Mouse (Mus musculus) retina, postnatal 7 days (tissue): ENCODE measurements around the gene Ccdc60.

Source experiments
- DNase-seq: peaks from one replicate; pipeline ENCODE4 v3.0.0-alpha.2; 2012; ENCODE audit warnings: low read depth, low spot score

The Ccdc60 gene

DNA sequence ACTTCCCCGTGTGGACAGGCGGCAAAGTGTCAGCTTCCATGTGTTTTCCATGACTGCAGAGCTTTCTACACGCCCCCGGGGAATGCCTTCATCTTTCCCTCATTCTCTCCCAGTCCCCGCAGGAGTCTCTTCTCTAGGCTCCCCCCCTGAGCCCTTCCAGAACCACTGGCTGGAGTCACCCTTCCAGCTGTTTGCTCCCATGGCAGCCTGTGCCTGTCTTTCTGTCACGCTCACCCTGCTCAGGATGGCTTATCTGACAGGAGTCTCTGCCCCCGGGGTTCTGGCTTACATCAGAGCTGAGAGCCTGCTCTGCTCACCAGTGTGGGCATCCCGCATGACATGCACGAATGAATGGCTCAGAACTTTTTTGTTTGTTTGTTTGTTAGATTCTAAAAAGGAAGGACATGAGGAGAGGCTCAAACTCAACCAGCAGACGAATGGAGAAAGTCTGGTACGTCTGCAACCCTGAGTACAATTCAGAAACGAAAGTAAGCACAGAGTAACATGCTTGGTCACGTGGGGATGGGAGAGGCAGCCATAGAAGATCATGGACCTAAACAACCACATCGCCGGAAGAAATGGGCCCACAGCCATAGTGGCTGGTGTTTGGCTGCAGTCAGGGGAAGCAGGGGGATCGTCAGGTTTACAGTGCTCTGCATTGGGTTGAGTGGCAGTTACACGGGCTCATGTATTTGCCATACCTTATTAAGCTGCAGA lies 17.1 kb downstream of the Ccdc60 start:
- no peak for DNase-seq

DNA sequence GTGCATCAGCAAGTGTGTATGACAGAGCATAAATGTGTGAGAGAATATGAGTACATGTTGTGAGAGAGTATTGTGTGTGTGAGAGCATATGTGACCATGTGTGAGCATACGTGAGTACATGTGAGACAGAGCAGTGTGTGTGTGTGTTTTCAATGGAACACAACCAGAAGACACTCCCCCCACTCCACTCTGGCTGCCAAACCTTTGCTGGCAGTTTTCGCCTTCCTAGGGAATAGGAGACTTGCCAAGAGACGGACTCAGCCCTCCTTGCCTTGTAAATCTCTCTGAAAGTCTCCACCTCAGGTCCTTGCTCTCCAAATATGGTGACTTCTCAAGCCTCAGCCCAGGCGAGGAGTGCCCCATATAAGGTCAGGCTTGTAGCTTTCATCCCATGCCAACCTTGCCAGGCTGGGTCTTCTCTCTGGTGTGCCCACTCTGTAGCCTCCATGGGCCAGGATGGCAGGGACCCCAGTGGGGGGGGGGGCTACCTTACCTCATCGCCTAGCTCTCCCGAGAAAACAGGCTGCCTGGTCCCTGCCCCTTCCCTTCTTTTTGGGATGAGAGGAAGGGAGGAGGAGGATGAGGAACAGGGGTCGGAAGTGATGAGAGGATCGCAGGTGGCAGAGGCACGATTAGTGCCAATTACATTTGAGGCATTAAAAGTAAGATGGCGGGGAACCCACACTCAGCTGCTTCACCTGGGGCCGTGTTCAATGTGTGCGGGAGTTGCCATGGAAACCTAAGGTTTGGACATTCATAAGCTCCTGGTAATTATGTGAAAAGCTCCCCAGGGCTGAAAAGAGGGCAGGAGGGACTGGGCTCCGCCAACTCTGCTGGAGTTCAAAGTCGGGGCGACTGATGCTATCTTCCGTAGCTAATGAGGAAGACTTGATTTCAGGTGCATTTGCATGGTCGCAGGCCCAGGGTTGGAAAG lies 19.3 kb downstream of the Ccdc60 start:
- DNase-seq, result no peak

DNA sequence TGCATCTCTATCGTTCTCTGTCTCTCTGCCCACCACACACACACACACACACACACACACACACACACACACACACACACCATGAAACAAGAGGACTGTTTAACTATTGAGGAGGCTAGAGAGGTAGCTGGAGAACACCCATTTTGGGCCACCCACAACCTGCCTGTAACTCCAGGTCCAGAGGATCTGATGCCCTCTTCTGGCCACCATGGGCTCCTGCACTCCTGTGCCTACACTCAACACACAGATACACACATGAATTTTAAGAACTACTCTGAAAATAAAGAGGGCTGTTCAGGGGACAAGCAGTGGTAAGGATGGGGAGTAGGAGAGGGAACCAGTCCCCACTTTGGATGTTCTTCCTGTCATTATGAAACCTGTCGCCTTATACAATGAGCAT lies 26.1 kb downstream of the Ccdc60 start:
- DNase-seq, result no peak

DNA sequence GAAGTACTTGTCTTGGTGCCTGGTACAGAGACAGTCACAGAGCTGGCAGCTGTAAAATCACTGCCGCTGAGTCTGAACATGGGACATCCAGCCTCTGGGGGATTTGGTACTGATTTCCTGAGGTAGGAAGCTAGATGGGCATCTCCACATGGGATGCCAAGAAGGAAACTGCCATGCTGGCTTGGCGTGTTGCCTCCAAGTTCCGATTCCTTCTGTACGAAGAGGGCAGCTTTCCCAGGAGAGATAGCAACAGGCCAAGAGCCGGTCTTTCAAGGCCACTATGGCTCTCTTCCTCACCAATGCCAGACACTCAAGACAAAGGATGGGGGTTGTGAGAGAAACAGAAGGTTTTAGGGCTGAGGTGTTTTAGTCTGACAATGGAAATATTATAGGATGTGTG lies 26.8 kb downstream of the Ccdc60 start:
- DNase-seq, result no peak

DNA sequence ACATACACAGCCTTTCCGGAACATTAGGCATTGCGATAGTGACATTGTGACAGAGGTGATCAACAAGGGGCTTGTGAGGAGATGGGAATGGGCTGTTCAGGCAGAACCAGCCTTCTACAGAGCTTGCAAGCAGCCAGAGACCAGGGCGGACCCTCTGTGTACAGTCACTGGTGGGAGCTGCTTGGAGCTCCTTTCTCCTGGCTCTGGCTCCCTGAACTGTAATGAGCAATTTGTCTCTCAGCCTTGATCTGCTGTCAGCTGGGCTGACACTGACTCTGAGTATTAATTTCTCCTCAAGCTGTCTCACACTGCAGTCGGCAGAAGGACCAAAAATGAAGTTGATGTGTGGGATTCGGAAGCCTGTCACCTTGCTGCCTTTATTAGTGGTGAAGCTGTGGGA lies 28.4 kb downstream of the Ccdc60 start:
- no peak for DNase-seq

DNA sequence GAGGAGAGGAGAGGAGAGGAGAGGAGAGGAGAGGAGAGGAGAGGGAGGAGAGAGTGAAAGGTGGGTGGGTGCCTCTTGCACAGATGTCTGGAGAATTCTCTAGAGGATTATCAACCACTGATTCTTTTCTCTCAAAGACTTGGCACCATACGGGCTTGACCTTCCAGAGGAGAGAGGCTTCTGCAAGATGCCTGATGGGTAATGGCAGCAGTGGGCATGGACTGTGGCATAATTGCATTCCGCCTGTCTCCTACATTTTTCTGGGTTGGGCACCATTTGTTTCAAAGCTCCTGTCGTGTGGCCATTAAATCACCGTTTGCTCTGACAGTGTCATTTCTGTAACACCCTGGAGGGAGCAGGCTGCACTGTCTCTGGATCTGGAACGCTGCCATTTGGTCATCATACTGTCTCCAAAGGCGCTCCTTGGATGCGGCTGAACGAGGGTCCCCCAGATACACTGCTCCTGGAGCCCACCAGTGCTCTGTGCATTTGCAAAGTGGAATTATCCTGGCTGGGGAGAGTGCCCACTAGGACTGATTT lies 30.4 kb downstream of the Ccdc60 start:
- DNase-seq, result no peak

DNA sequence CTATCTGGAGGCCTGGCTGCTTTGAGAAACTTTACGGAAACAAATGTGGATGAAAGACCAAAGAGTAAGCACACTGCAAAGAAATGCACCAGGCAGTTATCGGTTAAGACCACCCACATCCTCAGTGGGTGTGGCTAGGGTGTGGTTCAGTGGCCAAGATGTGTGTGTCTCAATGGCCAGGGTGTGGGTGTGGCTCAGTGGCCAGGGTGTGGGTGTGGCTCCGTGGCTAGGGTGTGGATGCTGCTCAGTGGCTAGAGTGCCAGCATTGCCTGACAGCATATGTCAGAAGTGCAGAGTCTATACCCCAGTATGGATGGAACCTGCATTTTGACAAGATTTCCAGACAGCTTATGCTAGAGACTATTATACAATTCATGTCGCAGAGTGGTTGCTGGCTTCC lies 34.9 kb downstream of the Ccdc60 start:
- no peak for DNase-seq

DNA sequence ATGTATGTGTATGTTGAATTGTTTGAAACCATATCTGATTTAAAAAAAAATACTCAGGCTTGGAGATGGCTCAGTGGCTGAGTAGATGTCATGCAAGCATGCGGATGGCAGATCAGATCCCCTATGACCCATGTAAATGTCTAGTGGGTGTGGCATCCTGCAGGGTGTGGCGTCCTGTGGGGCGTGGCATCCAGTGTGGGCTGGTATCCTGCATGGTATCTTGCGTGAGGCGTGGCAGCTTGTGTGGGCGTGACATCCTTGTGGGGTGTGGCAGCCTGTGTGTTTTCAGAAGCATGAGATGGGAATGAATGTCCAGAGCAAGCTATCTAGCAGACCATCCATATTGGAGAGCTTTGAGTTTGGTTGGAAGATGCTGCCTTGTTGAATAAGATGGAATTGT lies 36.6 kb downstream of the Ccdc60 start:
- DNase-seq, result no peak

DNA sequence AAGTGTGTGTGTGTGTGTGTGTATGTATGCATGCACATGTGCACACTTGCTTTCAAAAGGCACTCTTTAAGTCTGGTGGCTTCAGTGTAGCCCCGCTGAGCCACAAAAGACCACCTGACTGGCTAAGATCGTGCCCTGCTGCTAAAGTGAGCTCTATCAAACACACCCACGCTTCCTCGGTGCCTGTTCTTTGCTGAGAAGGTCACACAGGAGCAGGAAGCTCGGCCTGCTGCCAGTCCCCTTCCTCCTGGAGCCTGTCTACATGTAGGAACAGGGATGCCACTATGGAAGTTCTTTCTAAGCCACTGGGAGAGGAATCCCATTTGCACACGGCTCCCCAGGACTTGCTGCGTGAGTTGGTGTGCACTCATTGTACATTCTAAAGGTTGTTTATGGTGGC lies 42.1 kb downstream of the Ccdc60 start:
- no peak for DNase-seq

DNA sequence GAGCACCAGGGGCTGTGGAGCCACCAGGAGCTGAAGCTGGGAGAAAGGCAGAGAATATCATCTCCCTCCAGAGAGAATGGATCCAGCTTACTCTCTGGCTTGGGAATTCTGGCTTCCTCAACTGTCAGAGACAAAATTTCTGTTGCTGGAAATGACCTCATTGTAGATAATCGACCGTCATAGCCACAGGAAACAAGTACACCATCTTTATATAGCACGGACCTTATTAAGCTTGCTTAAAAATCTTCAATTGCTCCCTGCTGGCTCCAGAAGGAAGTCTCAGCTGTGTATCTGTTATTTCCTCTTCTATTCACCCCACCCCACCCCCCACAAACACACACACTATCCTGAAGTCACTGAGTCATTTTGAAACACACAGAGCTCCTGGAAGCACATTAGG lies 44.3 kb downstream of the Ccdc60 start:
- DNase-seq, result no peak

DNA sequence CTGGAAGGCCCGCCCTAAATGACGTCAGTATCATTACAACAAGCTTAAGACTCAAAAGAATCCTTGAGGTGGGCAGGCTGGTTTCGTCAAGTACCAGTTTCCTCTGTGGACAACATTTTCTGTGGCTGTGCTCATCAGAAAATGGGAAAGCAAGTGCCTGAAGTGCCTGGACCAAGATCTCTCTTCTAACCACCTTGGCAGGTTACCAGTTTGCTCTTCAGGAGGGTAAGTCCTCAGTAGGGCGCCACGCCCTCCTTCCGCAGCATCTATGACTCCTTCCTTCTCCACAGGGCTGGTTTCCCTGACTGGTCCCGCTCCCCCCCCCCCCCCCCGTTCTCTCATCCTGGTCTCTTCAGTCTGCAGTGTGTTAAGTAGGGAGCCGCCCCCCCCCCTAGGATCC lies 45.2 kb downstream of the Ccdc60 start:
- no peak for DNase-seq

DNA sequence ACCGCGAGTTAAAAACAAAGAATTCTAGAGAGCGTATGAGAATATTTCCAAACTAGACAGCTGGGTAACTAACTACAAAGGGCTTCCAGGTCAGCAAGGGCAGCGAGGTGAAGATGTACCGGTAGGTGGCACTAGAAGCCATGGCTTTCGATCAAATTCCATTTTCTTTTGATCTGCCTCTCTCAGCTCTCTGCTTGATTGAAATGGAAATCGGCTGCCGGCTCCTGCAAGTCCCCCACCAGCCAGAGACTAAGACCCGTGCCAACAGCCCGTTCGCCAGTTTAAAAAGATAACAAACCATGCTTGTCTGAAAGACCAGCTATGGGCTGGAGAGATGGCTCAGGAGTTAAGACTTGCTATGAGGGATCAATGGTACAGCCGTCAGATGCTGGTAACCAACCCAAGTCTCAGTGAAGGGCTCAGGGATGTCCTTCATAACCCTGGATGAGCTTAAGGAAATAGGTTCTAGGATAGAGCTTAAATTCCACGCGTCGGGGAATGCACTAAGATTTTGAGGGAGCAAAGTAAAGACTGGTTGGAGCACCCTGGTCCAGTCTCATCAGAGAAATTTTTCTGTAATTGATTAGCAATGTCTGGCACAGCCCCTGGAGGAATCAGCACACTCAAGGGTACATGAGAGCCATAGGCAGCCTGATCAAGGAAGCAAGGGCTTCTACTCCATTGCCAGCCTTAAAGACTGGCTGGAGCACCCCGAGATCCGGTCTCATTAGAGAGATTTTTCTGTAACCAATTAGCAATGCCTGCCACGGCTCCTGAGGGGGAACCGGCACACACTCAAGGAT lies 56.7 kb downstream of the Ccdc60 start:
- peak; percentile 68 for DNase-seq

DNA sequence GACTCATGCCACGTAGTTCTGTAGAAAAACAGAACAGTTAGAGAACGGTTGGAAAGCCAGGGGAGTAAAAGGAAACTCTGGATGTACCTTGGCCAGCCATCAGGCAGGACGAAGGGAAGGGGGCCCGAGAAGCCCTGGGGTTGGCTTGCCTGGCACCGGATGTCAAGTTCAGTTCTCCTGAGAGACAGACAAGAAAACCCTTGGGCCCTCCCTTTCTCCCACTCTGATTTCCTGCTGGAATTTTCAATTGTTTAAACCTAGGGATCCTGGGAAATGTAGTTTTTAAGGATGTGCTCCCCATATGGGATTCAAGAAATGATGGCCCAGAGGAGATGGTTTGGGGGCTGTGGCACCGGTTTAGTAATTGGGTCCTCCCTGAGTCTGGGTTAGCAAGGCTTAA lies 60.4 kb downstream of the Ccdc60 start:
- DNase-seq, result no peak

DNA sequence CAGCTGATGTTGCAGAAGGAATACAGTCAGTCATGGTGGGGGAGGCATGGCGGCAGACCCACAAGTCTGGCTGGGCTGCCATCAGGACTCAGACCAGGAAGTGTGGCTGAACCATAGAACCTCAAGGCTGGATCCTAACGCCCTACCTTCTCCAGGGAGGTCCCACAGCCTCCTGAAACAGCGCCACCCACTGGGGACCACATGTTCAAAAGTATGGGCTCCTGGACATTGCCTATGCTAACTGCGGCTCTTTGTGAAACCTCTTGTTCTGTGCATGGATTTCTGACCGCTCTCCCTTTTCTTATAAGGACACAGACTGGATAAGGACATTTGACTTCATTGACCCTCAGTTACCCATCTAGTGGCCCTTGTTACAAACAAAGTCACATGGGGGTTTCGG lies 64.8 kb downstream of the Ccdc60 start:
- DNase-seq, result no peak

DNA sequence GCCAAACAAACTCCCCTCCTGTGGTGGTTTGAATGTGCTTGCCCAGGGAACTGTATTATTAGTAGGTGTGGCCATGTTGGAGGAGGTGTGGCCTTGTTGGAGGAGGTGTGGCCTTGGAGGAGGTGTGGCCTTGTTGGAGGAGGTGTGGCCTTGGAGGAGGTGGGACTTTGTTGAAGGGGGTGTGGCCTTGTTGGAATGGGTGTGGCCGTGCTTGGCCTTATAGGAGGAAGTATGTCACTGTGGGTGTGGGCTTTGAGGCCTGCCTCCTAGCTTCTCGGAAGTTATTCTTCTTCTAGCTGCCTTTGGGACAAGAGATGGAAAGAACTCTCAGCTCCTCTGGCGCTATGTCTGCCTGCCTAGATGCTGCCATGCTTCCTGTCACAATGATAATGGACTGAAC lies 66.9 kb downstream of the Ccdc60 start:
- DNase-seq, result no peak

DNA sequence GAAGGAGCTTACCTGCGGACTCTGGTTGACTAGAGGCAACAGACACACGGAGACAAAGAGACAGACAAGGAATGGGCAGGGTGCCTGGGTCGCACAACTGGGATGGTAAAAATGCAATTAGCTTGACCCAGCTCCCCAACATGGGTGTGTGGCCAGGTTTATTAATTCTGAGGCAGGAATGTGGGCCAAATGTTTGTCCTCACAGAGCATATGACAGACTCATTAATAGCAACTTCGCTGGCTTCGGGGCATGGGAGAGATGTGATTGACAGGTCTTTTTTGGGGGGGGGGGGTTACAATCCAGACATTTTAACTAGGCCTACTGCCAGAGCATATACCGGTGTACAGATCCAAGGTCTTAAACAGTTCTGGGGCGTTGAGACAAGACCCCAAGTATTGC lies 69.5 kb downstream of the Ccdc60 start:
- DNase-seq, result no peak

DNA sequence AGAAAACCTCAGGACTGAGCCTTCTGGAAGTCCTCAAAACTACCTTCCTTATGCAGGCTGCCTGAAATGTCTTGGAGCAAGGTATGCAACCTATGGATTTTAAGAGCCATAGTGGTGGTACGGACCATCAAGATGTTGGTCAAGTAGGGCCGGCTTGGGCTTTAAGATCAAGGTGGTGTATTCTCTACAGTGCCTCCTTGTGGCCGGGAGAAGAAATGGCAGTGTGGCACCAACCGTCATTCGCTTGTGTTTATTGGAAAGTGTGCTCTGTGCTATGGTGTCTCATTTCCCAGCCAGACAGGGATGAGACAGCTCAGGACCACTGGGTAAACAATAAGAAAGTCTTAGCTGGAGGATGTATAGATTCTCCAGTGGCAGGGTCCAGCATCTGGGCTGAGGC lies 76.1 kb downstream of the Ccdc60 start:
- DNase-seq, result no peak

DNA sequence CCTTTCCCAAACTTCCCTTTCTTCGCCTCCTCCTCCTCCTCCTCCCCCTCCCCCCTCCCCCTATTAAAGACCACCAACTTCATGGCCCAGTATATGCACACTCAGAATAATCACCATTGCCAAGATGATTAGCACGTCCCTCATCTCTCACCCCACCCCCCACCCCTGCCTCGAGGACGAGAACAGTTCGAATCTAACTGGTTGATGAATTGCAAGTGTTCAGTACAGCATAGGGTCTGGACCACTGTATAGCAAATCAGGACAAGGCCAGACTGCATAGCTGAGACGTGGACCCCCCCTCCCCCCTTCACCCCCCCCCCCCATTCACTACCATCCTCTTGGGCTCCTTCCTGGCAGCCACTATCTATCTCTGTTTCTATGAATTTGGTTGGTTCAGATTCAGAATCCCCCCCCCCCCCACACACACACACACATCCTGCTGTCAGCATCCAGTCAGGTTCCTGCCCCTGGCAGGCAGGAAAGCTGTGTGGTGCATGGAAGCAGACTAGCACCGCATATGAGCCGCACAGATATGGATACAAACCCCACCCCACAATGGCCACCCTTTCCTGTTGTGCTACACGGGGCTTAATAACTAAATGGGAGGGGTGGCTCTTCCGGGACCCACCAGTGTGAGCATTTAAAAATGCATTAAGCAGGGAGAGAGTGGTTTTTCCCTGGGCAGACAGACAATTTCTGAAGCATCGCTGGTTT lies 79.2 kb downstream of the Ccdc60 start:
- no peak for DNase-seq

DNA sequence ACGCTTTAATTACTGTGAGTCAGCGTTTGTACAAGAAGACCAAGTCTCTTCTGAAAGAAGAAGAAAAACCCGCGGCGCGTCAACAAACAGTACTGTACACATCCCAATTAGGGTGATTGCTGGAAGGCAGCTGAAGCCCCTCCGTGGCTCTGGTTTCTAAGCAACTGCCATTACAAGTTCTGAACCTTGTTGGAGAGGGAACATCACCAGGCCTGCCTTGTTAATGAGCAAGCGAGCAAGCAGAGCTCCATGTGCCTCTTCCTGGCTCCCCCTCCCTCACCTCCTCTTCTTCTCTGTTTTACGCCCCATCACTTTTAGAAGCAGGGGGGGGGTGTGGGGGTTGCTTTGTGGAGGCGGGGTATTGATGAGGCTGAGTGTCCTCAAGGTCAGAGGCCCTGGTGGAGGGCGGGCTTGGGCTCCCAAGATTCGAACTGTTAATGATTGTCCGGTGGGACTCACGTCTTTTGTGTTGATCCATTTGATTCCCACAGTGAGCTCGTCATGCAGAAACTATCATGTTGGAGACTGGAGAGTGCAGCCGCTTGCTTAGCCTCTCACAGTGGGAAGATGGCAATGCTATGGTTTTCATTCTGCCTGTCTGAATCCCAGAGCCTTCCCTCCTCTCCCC lies 79.9 kb downstream of the Ccdc60 start:
- no peak for DNase-seq

DNA sequence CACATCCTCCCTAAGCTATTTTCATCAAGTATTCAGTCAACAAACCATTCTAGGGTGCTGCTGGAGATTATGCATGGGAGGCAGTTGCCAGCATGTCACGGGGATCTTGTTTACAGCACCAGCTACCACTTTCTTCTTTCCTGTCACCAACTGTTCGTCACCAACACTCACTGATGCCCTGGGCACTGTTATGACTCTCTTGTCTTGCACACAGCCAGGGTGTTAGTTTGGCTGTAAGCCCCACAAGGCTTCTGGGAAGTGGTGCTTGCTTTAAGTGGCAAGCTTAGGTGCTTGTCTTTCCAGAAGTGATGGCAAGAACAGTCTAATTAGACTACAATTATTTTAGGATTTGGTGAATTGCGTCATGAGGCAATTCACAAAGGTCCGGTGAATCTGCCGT lies 86.1 kb downstream of the Ccdc60 start:
- DNase-seq, result no peak

DNA sequence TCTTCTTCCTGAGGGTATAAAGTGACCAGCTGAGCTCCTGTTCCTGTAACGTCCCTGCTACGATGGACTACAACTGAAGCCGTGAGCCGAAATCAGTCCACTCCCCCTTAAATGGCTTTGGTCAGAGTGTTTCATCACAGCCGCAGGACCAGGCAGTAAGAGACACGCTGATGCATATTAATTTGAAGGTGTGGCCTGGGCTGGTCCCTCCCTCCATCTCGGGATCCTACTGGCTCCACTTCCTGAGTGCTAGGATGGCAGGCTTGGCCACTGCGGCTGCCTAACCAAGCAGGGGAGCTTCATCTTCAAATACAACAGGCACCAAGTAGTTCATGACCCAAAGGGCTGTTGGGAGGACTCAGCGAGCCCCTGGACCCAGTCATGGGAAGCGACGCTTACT lies 94.3 kb downstream of the Ccdc60 start:
- DNase-seq, result no peak
